ENCODE assay signal across 10 mouse cellular contexts in genomic region chr5:137304816-137305215, GRCm38 (mm10). TPM values are rescaled to one million over a fixed set of nuclear protein-coding genes. Genes with fewer than 3 reads are reported as not detected.
DNase-seq lines count a peak whose midpoint lies in the region; ATAC-seq and TF ChIP-seq lines count a peak whose summit lies in the region.
"Had no signal": no experiment of that assay in that cellular context is flagged by ENCODE, and none has a peak within 500 bp of the region (broad histone marks: within the 10 kb centered on the region; RNA-seq: fewer than 3 reads in every experiment).

No protein-coding gene starts in this region.

- no peak for ATAC-seq in heart, embryonic 16.5 days (replicated peaks; ENCODE audit: extremely low read depth, insufficient read depth, low FRiP score)
- no peak for ATAC-seq in hindbrain, postnatal 0 days
- no peak for ATAC-seq in midbrain, embryonic 16.5 days
- ATAC-seq in monocyte, adult 5-6 weeks (replicated peaks; ENCODE audit: insufficient number of reproducible peaks, low FRiP score, low TSS enrichment, poor library complexity, severe bottlenecking) = no peak

- intact Hi-C loops in heart, postnatal 10 days (cut with DNase I) = no loop called here

- H3K9ac ChIP-seq in heart, embryonic 16.5 days (ENCODE audit: low read length) = no peak overlapping the region
- peak overlapping the region; percentile 19; the same call in 1 of the 2 replicates for H3K9ac ChIP-seq in hindbrain, postnatal 0 days (replicated peaks; ENCODE audit: low read length)
- peak overlapping the region; percentile 31 for H3K9ac ChIP-seq in midbrain, embryonic 16.5 days (ENCODE audit: low read depth, low read length)

- H3K9me3 ChIP-seq in heart, embryonic 16.5 days (replicated peaks; ENCODE audit: control insufficient read depth, low read length) = no peaks in the 10 kb centered on the region
- no peaks in the 10 kb centered on the region for H3K9me3 ChIP-seq in hindbrain, postnatal 0 days (ENCODE audit: low read length)
- H3K9me3 ChIP-seq in midbrain, embryonic 16.5 days (replicated peaks; ENCODE audit: control insufficient read depth, low read length, poor library complexity, severe bottlenecking) = no peaks in the 10 kb centered on the region

- peak overlapping the region; percentile 88 for H3K4me2 ChIP-seq in heart, embryonic 16.5 days (ENCODE audit: low read depth, low read length)
- peak overlapping the region; percentile 60 for H3K4me2 ChIP-seq in hindbrain, postnatal 0 days (ENCODE audit: low read depth, low read length)
- H3K4me2 ChIP-seq in midbrain, embryonic 16.5 days (ENCODE audit: low read length) = peak overlapping the region; percentile 89

- H3K27ac ChIP-seq in heart, embryonic 16.5 days (ENCODE audit: low read length) = no peak overlapping the region
- no peak overlapping the region for H3K27ac ChIP-seq in bone marrow macrophage, adult 2 months (ENCODE audit: insufficient read depth, low read depth, low read length)
- H3K27ac ChIP-seq in hindbrain, postnatal 0 days = no peak overlapping the region
- no peak overlapping the region for H3K27ac ChIP-seq in midbrain, embryonic 16.5 days (ENCODE audit: low read length)

- WGBS in heart, embryonic 16.5 days = 64% methylated on average over 4 of the region's 4 CpGs
- 48% methylated on average over 4 of the region's 4 CpGs for WGBS in hindbrain, postnatal 0 days
- 69% methylated on average over 4 of the region's 4 CpGs for WGBS in midbrain, embryonic 16.5 days

- no peak for TF ChIP-seq CTCF in bone marrow macrophage, adult 2 months (IDR thresholded peaks at IDR 0.05; ENCODE audit: low read depth, low read length)
- TF ChIP-seq CTCF in hindbrain, postnatal 0 days (IDR thresholded peaks at IDR 0.05; ENCODE audit: low read depth) = no peak

- H3K36me3 ChIP-seq in heart, embryonic 16.5 days (ENCODE audit: control insufficient read depth, insufficient read depth) = peaks cover 49% of the 10 kb centered on the region
- peaks cover 52% of the 10 kb centered on the region for H3K36me3 ChIP-seq in hindbrain, postnatal 0 days (ENCODE audit: insufficient read depth, low read length)
- peaks cover 30% of the 10 kb centered on the region for H3K36me3 ChIP-seq in midbrain, embryonic 16.5 days (ENCODE audit: control insufficient read depth, insufficient read depth, low read length)

- no peak overlapping the region for H3K4me3 ChIP-seq in heart, embryonic 16.5 days (ENCODE audit: low read length)
- peak overlapping the region; percentile 81 for H3K4me3 ChIP-seq in bone marrow macrophage, adult 2 months (ENCODE audit: insufficient read depth, low read length)
- no peak overlapping the region for H3K4me3 ChIP-seq in hindbrain, postnatal 0 days (ENCODE audit: low read length)
- no peak overlapping the region for H3K4me3 ChIP-seq in midbrain, embryonic 16.5 days (ENCODE audit: low read depth, low read length)

- no peak for TF ChIP-seq POLR2A in bone marrow macrophage, adult 2 months (IDR thresholded peaks at IDR 0.05; ENCODE audit: borderline replicate concordance, low read depth, low read length)

- H3K27me3 ChIP-seq in heart, embryonic 16.5 days (ENCODE audit: control insufficient read depth, insufficient read depth, low read length) = no peaks in the 10 kb centered on the region
- no peaks in the 10 kb centered on the region for H3K27me3 ChIP-seq in hindbrain, postnatal 0 days (ENCODE audit: insufficient read depth, low read length)
- no peaks in the 10 kb centered on the region for H3K27me3 ChIP-seq in midbrain, embryonic 16.5 days (ENCODE audit: control insufficient read depth, insufficient read depth, low read depth, low read length)

- H3K4me1 ChIP-seq in heart, embryonic 16.5 days (ENCODE audit: control insufficient read depth, insufficient read depth, low read length) = peaks cover 34% of the 10 kb centered on the region
- peaks cover 21% of the 10 kb centered on the region for H3K4me1 ChIP-seq in bone marrow macrophage, adult 2 months (ENCODE audit: control insufficient read depth, insufficient read depth, low read length)
- peaks cover 24% of the 10 kb centered on the region for H3K4me1 ChIP-seq in hindbrain, postnatal 0 days (ENCODE audit: insufficient read depth, low read length)
- peaks cover 34% of the 10 kb centered on the region for H3K4me1 ChIP-seq in midbrain, embryonic 16.5 days (ENCODE audit: control insufficient read depth, insufficient read depth, low read length)

- DNase-seq in heart, postnatal 10 days = no peak
- no peak for DNase-seq in hindbrain, postnatal 0 days (ENCODE audit: low spot score)
- DNase-seq in right cerebral cortex, postnatal 14 days = no peak
- no peak for DNase-seq in urinary bladder, adult 18-20 months (ENCODE audit: low spot score in 2 of 2)
- DNase-seq: gastrocnemius, postnatal 14 days; layer of hippocampus, postnatal 36 days had no signal

RNA-seq across cellular contexts. Expression of gene Srrt, which starts 2.7 kb away (rescaled TPM):
- polyA plus RNA-seq in heart, embryonic 16.5 days (2015; fragmentation: Nextera tagmentation; extraction: Ambion mirVana) = 94.5 and 97.0 TPM in 2 replicates
- 10 to 100 TPM; 91.0 to 91.9 TPM for total RNA-seq in heart, postnatal 10 days (2021)
- 172 and 177 TPM in 2 replicates for polyA plus RNA-seq in bone marrow macrophage, adult 2 months (2012; ENCODE audit: insufficient read depth, insufficient read length, missing spikeins)
- 82.9 and 98.9 TPM in 2 replicates for total RNA-seq in hindbrain, postnatal 0 days (2014; rRNA removed)
- polyA plus RNA-seq in hindbrain, postnatal 0 days (2015; fragmentation: Nextera tagmentation; extraction: Ambion mirVana) = 55.5 and 57.0 TPM in 2 replicates
- polyA plus RNA-seq in midbrain, embryonic 16.5 days (2015; fragmentation: Nextera tagmentation; extraction: Ambion mirVana) = 97.2 and 103 TPM in 2 replicates
- total RNA-seq in monocyte, adult 5-6 weeks (2017) = 250 to 289 TPM (median 261 TPM) in 3 replicates

RNA-seq across cellular contexts. Expression of gene Trip6, which starts 9.4 kb away (rescaled TPM):
- polyA plus RNA-seq in heart, embryonic 16.5 days (2015; fragmentation: Nextera tagmentation; extraction: Ambion mirVana) = 43.1 and 49.7 TPM in 2 replicates
- 10 to 100 TPM; 22.5 to 23.3 TPM for total RNA-seq in heart, postnatal 10 days (2021)
- polyA plus RNA-seq in bone marrow macrophage, adult 2 months (2012; ENCODE audit: insufficient read depth, insufficient read length, missing spikeins) = 6.7 and 7.1 TPM in 2 replicates
- 14.3 and 15.0 TPM in 2 replicates for total RNA-seq in hindbrain, postnatal 0 days (2014; rRNA removed)
- 13.9 and 15.5 TPM in 2 replicates for polyA plus RNA-seq in hindbrain, postnatal 0 days (2015; fragmentation: Nextera tagmentation; extraction: Ambion mirVana)
- 13.1 TPM in 2 replicates for polyA plus RNA-seq in midbrain, embryonic 16.5 days (2015; fragmentation: Nextera tagmentation; extraction: Ambion mirVana)
- total RNA-seq in monocyte, adult 5-6 weeks (2017) = 2.7 to 4.0 TPM (median 3.2 TPM) in 3 replicates

RNA-seq across cellular contexts. Expression of gene Ufsp1, which starts 10.4 kb away (rescaled TPM):
- 8.5 TPM in 2 replicates for polyA plus RNA-seq in heart, embryonic 16.5 days (2015; fragmentation: Nextera tagmentation; extraction: Ambion mirVana)
- 1 to 10 TPM; 8.8 to 10.0 TPM for total RNA-seq in heart, postnatal 10 days (2021)
- polyA plus RNA-seq in bone marrow macrophage, adult 2 months (2012; ENCODE audit: insufficient read depth, insufficient read length, missing spikeins) = 0.79 and 1.8 TPM in 2 replicates
- 35.5 TPM in 2 replicates for total RNA-seq in hindbrain, postnatal 0 days (2014; rRNA removed)
- polyA plus RNA-seq in hindbrain, postnatal 0 days (2015; fragmentation: Nextera tagmentation; extraction: Ambion mirVana) = 32.1 and 33.3 TPM in 2 replicates
- 18.4 and 20.9 TPM in 2 replicates for polyA plus RNA-seq in midbrain, embryonic 16.5 days (2015; fragmentation: Nextera tagmentation; extraction: Ambion mirVana)
- 0.64 to 3.0 TPM (median 1.2 TPM) in 3 replicates for total RNA-seq in monocyte, adult 5-6 weeks (2017)

RNA-seq across cellular contexts. Expression of gene Ache, which starts 17.5 kb away (rescaled TPM):
- polyA plus RNA-seq in heart, embryonic 16.5 days (2015; fragmentation: Nextera tagmentation; extraction: Ambion mirVana) = 10.6 and 16.7 TPM in 2 replicates
- 1 to 10 TPM; 4.6 to 4.8 TPM for total RNA-seq in heart, postnatal 10 days (2021)
- not detected in 2 replicates for polyA plus RNA-seq in bone marrow macrophage, adult 2 months (2012; ENCODE audit: insufficient read depth, insufficient read length, missing spikeins)
- total RNA-seq in hindbrain, postnatal 0 days (2014; rRNA removed) = 210 and 219 TPM in 2 replicates
- polyA plus RNA-seq in hindbrain, postnatal 0 days (2015; fragmentation: Nextera tagmentation; extraction: Ambion mirVana) = 151 and 157 TPM in 2 replicates
- polyA plus RNA-seq in midbrain, embryonic 16.5 days (2015; fragmentation: Nextera tagmentation; extraction: Ambion mirVana) = 46.5 and 65.9 TPM in 2 replicates
- 0.57 to 1.2 TPM in 2 of 3 replicates, not detected in the other for total RNA-seq in monocyte, adult 5-6 weeks (2017)

RNA-seq across cellular contexts. Expression of gene Slc12a9, which starts 28.6 kb away (rescaled TPM):
- 7.7 and 8.5 TPM in 2 replicates for polyA plus RNA-seq in heart, embryonic 16.5 days (2015; fragmentation: Nextera tagmentation; extraction: Ambion mirVana)
- 1 to 10 TPM; 4.4 to 5.4 TPM for total RNA-seq in heart, postnatal 10 days (2021)
- 43.2 and 47.0 TPM in 2 replicates for polyA plus RNA-seq in bone marrow macrophage, adult 2 months (2012; ENCODE audit: insufficient read depth, insufficient read length, missing spikeins)
- 32.6 and 41.3 TPM in 2 replicates for total RNA-seq in hindbrain, postnatal 0 days (2014; rRNA removed)
- polyA plus RNA-seq in hindbrain, postnatal 0 days (2015; fragmentation: Nextera tagmentation; extraction: Ambion mirVana) = 27.3 and 27.6 TPM in 2 replicates
- polyA plus RNA-seq in midbrain, embryonic 16.5 days (2015; fragmentation: Nextera tagmentation; extraction: Ambion mirVana) = 26.8 and 27.3 TPM in 2 replicates
- total RNA-seq in monocyte, adult 5-6 weeks (2017) = 24.2 to 30.4 TPM (median 25.2 TPM) in 3 replicates
